ENCODE assay signal across 9 mouse cellular contexts in the genomic region with DNA sequence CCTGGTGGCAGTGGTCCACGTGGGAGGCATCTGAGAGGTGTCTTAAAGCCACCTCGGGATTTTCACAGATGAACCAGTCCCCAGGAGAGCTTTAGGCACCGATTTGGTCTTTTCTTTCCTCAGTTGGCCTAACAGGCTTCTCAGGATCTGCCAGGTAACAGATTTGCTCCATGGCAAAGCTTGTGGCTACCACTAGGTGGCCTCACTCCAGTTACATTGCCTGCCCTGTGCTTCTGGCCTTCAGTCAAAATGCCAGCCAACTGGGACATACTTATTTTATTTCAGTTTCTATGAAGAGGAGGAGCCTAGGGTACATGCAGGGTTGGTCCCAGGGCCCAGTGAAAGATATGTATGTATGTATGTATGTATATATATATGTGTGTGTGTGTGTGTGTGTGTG. TPM values are rescaled to one million over a fixed set of nuclear protein-coding genes. Genes with fewer than 3 reads are reported as not detected.
DNase-seq lines count a peak whose midpoint lies in the region; ATAC-seq and TF ChIP-seq lines count a peak whose summit lies in the region.
"Had no signal": no experiment of that assay in that cellular context is flagged by ENCODE, and none has a peak within 500 bp of the region (broad histone marks: within the 10 kb centered on the region; RNA-seq: fewer than 3 reads in every experiment).

No protein-coding gene starts in this region.

- no peak for ATAC-seq in neural tube, embryonic 11.5 days (ENCODE audit: insufficient read depth, low FRiP score, low TSS enrichment)
- no peak for ATAC-seq in limb, embryonic 11.5 days (ENCODE audit: insufficient number of reproducible peaks, low FRiP score, low TSS enrichment, low read depth)
- ATAC-seq in stomach, postnatal 0 days (ENCODE audit: low FRiP score, low TSS enrichment): peak; percentile 42

- H3K9me3 ChIP-seq in neural tube, embryonic 11.5 days (ENCODE audit: control insufficient read depth, low read length): no peaks in the 10 kb centered on the region
- no peaks in the 10 kb centered on the region for H3K9me3 ChIP-seq in limb, embryonic 11.5 days (ENCODE audit: control insufficient read depth, low read length)
- no peaks in the 10 kb centered on the region for H3K9me3 ChIP-seq in stomach, postnatal 0 days (ENCODE audit: control insufficient read depth, low read length)
- H3K9me3 ChIP-seq: hindbrain, embryonic 15.5 days had no signal

- H3K4me3 ChIP-seq in neural tube, embryonic 11.5 days (ENCODE audit: low read depth, low read length): no peak overlapping the region
- H3K4me3 ChIP-seq in cortical plate, adult 2 months (ENCODE audit: insufficient read depth, low read length): no peak overlapping the region
- no peak overlapping the region for H3K4me3 ChIP-seq in limb, embryonic 11.5 days (ENCODE audit: low read depth, low read length)
- H3K4me3 ChIP-seq in stomach, postnatal 0 days (ENCODE audit: low read depth, low read length): no peak overlapping the region
- H3K4me3 ChIP-seq: hindbrain, embryonic 15.5 days had no signal

- TF ChIP-seq EP300 in stomach, postnatal 0 days (optimal IDR thresholded peaks at IDR 0.05): no peak

- DNase-seq in embryo, embryonic 10 days (ENCODE audit: low spot score): peak; percentile 68
- DNase-seq in embryo, embryonic 9.5 days (ENCODE audit: extremely low spot score): no peak
- peak; percentile 40 for DNase-seq in neural tube, embryonic 11.5 days (ENCODE audit: low spot score)
- no peak for DNase-seq in neural tube, embryonic 10.5 days (ENCODE audit: extremely low spot score, low spot score)
- peak; percentile 57 for DNase-seq in limb, embryonic 11.5 days (ENCODE audit: low spot score)
- peak; percentile 55 for DNase-seq in stomach, postnatal 0 days (ENCODE audit: low spot score)
- no peak for DNase-seq in urinary bladder, postnatal 4 days (ENCODE audit: low spot score in 2 of 2)

- H3K36me3 ChIP-seq in neural tube, embryonic 11.5 days (ENCODE audit: control insufficient read depth, insufficient read depth, low read length): no peaks in the 10 kb centered on the region
- no peaks in the 10 kb centered on the region for H3K36me3 ChIP-seq in limb, embryonic 11.5 days (ENCODE audit: control insufficient read depth, insufficient read depth, low read length)
- H3K36me3 ChIP-seq in stomach, postnatal 0 days (ENCODE audit: control insufficient read depth, insufficient read depth, low read length): no peaks in the 10 kb centered on the region
- H3K36me3 ChIP-seq: hindbrain, embryonic 15.5 days had no signal

- no peak overlapping the region for H3K27ac ChIP-seq in neural tube, embryonic 11.5 days (ENCODE audit: low read depth, low read length)
- no peak overlapping the region for H3K27ac ChIP-seq in cortical plate, adult 2 months (ENCODE audit: insufficient read depth, low read length)
- no peak overlapping the region for H3K27ac ChIP-seq in limb, embryonic 11.5 days (replicated peaks; ENCODE audit: low read depth, low read length)
- H3K27ac ChIP-seq in stomach, postnatal 0 days (replicated peaks): no peak overlapping the region
- H3K27ac ChIP-seq: hindbrain, embryonic 15.5 days had no signal

- TF ChIP-seq POLR2A in cortical plate, adult 2 months (IDR thresholded peaks at IDR 0.05; ENCODE audit: extremely low read depth, insufficient read depth, low read length): no peak

- 11% methylated on average over 3 of the region's 3 CpGs for WGBS in neural tube, embryonic 11.5 days
- 5% methylated on average over 3 of the region's 3 CpGs for WGBS in limb, embryonic 11.5 days
- WGBS in stomach, postnatal 0 days: 3% methylated on average over 3 of the region's 3 CpGs

- H3K4me1 ChIP-seq in neural tube, embryonic 11.5 days (ENCODE audit: control insufficient read depth, insufficient read depth, low read length): no peaks in the 10 kb centered on the region
- peaks cover 2% of the 10 kb centered on the region; the same call in 1 of the 2 replicates for H3K4me1 ChIP-seq in cortical plate, adult 2 months (ENCODE audit: control insufficient read depth, insufficient read depth, low read length)
- no peaks in the 10 kb centered on the region for H3K4me1 ChIP-seq in limb, embryonic 11.5 days (ENCODE audit: control insufficient read depth, insufficient read depth, low read length)
- H3K4me1 ChIP-seq in stomach, postnatal 0 days (replicated peaks; ENCODE audit: control insufficient read depth, insufficient read depth): no peaks in the 10 kb centered on the region
- H3K4me1 ChIP-seq: hindbrain, embryonic 15.5 days had no signal

- no peak overlapping the region for H3K9ac ChIP-seq in neural tube, embryonic 11.5 days (ENCODE audit: low read length)
- no peak overlapping the region for H3K9ac ChIP-seq in limb, embryonic 11.5 days (ENCODE audit: low read length)
- H3K9ac ChIP-seq in stomach, postnatal 0 days (ENCODE audit: low read length): no peak overlapping the region
- H3K9ac ChIP-seq: hindbrain, embryonic 15.5 days had no signal

- no peaks in the 10 kb centered on the region for H3K27me3 ChIP-seq in neural tube, embryonic 11.5 days (ENCODE audit: control insufficient read depth, insufficient read depth, low read length)
- no peaks in the 10 kb centered on the region for H3K27me3 ChIP-seq in limb, embryonic 11.5 days (ENCODE audit: control insufficient read depth, insufficient read depth, low read length)
- no peaks in the 10 kb centered on the region for H3K27me3 ChIP-seq in stomach, postnatal 0 days (ENCODE audit: control insufficient read depth, insufficient read depth, low read length)
- H3K27me3 ChIP-seq: hindbrain, embryonic 15.5 days had no signal

- peak; percentile 63 for TF ChIP-seq CTCF in cortical plate, adult 2 months (IDR thresholded peaks at IDR 0.05; ENCODE audit: extremely low read depth, insufficient read depth, low read length)
- TF ChIP-seq CTCF in stomach, postnatal 0 days (IDR thresholded peaks at IDR 0.05; ENCODE audit: low read depth): peak; percentile 85

- H3K4me2 ChIP-seq in neural tube, embryonic 11.5 days (ENCODE audit: low read depth): no peak overlapping the region
- no peak overlapping the region for H3K4me2 ChIP-seq in limb, embryonic 11.5 days (ENCODE audit: low read depth, severe bottlenecking)
- H3K4me2 ChIP-seq in stomach, postnatal 0 days (replicated peaks; ENCODE audit: low read depth): no peak overlapping the region
- H3K4me2 ChIP-seq: hindbrain, embryonic 15.5 days had no signal

RNA-seq across cellular contexts. Expression of a gene that starts 6.9 kb away (rescaled TPM):
- 18.4 TPM in 2 replicates for polyA plus RNA-seq in neural tube, embryonic 11.5 days (2014; fragmentation: Nextera tagmentation; extraction: Ambion mirVana)
- 16.2 and 17.2 TPM in 2 replicates for polyA plus RNA-seq in cortical plate, adult 2 months (2012; rRNA removed)
- polyA plus RNA-seq in limb, embryonic 11.5 days (2014; fragmentation: Nextera tagmentation; extraction: Ambion mirVana): 39.3 and 44.3 TPM in 2 replicates
- polyA plus RNA-seq in stomach, postnatal 0 days (2015; fragmentation: Nextera tagmentation; extraction: Ambion mirVana): 28.4 and 30.2 TPM in 2 replicates

RNA-seq across cellular contexts. Expression of a gene that starts 24.2 kb away (rescaled TPM):
- polyA plus RNA-seq in neural tube, embryonic 11.5 days (2014; fragmentation: Nextera tagmentation; extraction: Ambion mirVana): 59.7 and 65.1 TPM in 2 replicates
- polyA plus RNA-seq in cortical plate, adult 2 months (2012; rRNA removed): 21.2 and 22.1 TPM in 2 replicates
- 166 and 178 TPM in 2 replicates for polyA plus RNA-seq in limb, embryonic 11.5 days (2014; fragmentation: Nextera tagmentation; extraction: Ambion mirVana)
- 55.5 and 58.6 TPM in 2 replicates for polyA plus RNA-seq in stomach, postnatal 0 days (2015; fragmentation: Nextera tagmentation; extraction: Ambion mirVana)

Comparison
In these comparisons a context has a peak if more than half of its experiments do, and no peak if none do; other contexts are left out.
1. DNase-seq: peak in embryo, embryonic 10 days (single experiment), neural tube, embryonic 11.5 days (single experiment), limb, embryonic 11.5 days (single experiment) and stomach, postnatal 0 days (single experiment); none in embryo, embryonic 9.5 days (single experiment), neural tube, embryonic 10.5 days (single experiment) and urinary bladder, postnatal 4 days (0 of 2).